Mouse (Mus musculus): ENCODE data around the gene Unc5b.

DNA sequence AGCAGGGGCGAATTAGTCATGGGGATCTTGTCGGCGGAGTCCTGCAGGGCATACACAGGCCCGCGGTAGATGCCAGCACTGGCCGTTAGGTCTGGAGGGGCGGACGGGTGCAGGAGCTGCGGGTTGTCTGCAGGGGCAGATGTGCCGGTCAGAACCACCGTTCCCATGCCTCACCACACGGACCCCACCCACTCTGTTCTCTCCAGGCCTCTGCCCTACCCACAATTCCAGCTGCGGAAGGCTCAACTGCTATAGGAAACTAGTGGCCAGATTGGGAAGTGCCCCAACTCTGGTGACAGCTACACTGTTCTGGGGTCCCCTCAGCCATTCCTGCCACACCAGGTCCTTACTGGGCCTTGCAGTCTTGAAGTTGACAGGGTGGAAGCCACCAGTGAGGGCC is 56.8 kb downstream of the Unc5b start:
- TF ChIP-seq POLR2A (IDR thresholded peaks at IDR 0.05; ENCODE audit: borderline replicate concordance, control insufficient read depth, low read depth, low read length) (no peak), CTCF (IDR thresholded peaks at IDR 0.05; ENCODE audit: control insufficient read depth, insufficient read depth, low read length) (no peak)
